Mouse (Mus musculus) embryonic fibroblast, embryonic 13.5 days (primary cell): ENCODE measurements around the gene Sfr1. TPM values are rescaled to one million over a fixed set of nuclear protein-coding genes. Genes with fewer than 3 reads are reported as not detected.

Experiments used
- H3K27ac ChIP-seq: 2 replicates; pipeline ENCODE4 v1.5.1; 2012; ENCODE audit warnings: low read length, control low read depth, inconsistent platforms; ENCODE audit not compliant: insufficient read depth
- H3K4me1 ChIP-seq: 2 replicates; pipeline ENCODE4 v1.6.1; 2011; ENCODE audit warnings: low read length; ENCODE audit not compliant: control insufficient read depth, insufficient read depth
- H3K4me3 ChIP-seq: 2 replicates; pipeline ENCODE4 v1.5.1; 2011; ENCODE audit warnings: mild to moderate bottlenecking, control low read depth, low read length; ENCODE audit not compliant: insufficient read depth
- CTCF ChIP-seq: IDR thresholded peaks from 2 replicates; pipeline ENCODE4 v1.5.1; 2011; ENCODE audit warnings: mild to moderate bottlenecking, control low read depth, low read length, moderate library complexity, borderline replicate concordance; ENCODE audit not compliant: insufficient read depth
- POLR2A ChIP-seq: IDR thresholded peaks from 2 replicates; pipeline ENCODE4 v1.6.1; 2011; ENCODE audit warnings: low read depth, mild to moderate bottlenecking, control low read depth, low read length, moderate library complexity
- polyA plus RNA-seq: library from polyadenylated mRNA; stranded (reverse); fragments of >200 nt; gene quantifications from 2 replicates; pipeline ENCODE4 v1.2.4, GENCODE M21; 2011; ENCODE audit warnings: low read depth; ENCODE audit not compliant: missing spikeins, insufficient read length

Sfr1 gene
- polyA plus RNA-seq, 1 experiment, result 217 TPM

GRCm38 (mm10) chr19:47731931-47732330, 449 bp downstream of the Sfr1 start:
- TF ChIP-seq POLR2A, result no peak
- H3K27ac ChIP-seq, result peak overlapping the region; percentile 88
- peak overlapping the region; percentile 90 for H3K4me3 ChIP-seq
- H3K4me1 ChIP-seq, result peaks cover 7% of the 10 kb centered on the region

GRCm38 (mm10) chr19:47747072-47747471, 15.6 kb downstream of the Sfr1 start:
- H3K27ac ChIP-seq, result no peak overlapping the region
- no peaks in the 10 kb centered on the region for H3K4me1 ChIP-seq
- no peak for TF ChIP-seq POLR2A
- TF ChIP-seq CTCF, result no peak
- no peak overlapping the region for H3K4me3 ChIP-seq

DNA sequence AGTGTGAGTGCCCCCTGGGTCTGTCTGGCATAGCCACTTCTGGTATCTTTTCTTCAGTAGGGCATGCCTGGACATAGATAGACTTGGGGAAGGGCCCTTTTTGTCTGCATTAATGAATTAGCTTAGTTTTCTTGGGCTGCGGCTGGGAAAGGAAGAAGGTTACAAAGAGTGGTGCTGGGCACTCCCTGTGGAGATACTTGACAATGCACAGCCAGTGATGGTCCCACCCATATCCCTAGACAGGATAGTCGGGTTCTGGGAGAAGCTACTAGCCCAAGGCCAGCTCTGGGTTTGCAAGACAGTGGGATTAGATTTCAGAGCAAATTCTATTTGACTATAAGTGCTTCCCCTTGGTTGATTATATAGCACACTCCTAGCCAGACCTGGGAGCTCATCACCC, 17.5 kb downstream of the Sfr1 start:
- Histone ChIP-seq H3K4me3 (no peak overlapping the region), H3K27ac (no peak overlapping the region), H3K4me1 (no peaks in the 10 kb centered on the region)
- TF ChIP-seq POLR2A (no peak), CTCF (no peak)

DNA sequence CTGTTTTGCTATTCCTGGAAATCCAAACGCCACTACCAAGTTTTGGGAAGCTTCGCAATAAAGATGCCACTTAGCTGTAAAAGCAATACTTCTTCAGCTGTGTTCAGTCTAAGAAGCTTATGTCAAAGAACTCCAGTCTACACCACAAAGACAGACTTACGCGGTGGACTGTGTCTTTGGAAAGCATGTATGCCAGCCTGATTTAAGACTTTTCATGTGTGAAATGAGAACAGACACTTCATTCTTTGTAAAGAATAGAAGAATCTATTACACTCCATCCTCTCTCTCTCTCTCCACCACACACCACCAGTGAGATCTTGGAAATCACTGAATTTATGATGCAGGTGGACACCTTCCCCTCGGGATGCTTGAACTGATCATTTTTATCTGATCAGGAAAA, 18.9 kb downstream of the Sfr1 start:
- no peak for TF ChIP-seq CTCF
- no peak for TF ChIP-seq POLR2A
- no peak overlapping the region for H3K27ac ChIP-seq
- no peaks in the 10 kb centered on the region for H3K4me1 ChIP-seq
- H3K4me3 ChIP-seq, result no peak overlapping the region

GRCm38 (mm10) chr19:47752456-47752855, 21.0 kb downstream of the Sfr1 start:
- no peak overlapping the region for H3K27ac ChIP-seq
- TF ChIP-seq POLR2A, result no peak
- TF ChIP-seq CTCF, result no peak
- H3K4me3 ChIP-seq, result no peak overlapping the region
- H3K4me1 ChIP-seq, result no peaks in the 10 kb centered on the region

GRCm38 (mm10) chr19:47753921-47754320, 22.4 kb downstream of the Sfr1 start:
- Histone ChIP-seq H3K4me3 (no peak overlapping the region), H3K4me1 (no peaks in the 10 kb centered on the region), H3K27ac (no peak overlapping the region)
- TF ChIP-seq POLR2A, result no peak
- no peak for TF ChIP-seq CTCF

DNA sequence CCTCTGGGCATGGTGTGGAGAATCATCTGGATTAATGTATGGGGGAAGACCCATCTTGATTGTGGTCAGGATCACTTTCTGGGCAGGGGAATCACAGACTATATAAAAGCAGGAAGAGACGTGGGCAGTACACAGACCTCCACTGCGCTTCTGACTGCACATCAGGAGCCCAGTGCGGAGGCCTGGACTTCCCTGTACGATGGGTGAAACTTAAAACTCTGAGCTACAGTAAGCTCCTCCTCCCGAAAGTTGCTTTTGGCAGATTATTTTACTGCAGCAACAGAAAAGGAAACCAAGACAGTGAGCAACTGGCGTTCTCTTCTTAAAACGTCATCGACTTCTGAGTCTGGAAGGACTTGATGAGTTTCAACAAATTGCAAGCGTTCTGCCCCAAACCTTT, 23.4 kb downstream of the Sfr1 start:
- Histone ChIP-seq H3K4me3 (no peak overlapping the region), H3K27ac (no peak overlapping the region)
- no peak for TF ChIP-seq CTCF
- TF ChIP-seq POLR2A, result no peak

GRCm38 (mm10) chr19:47755625-47756024, 24.1 kb downstream of the Sfr1 start:
- TF ChIP-seq CTCF (no peak), POLR2A (no peak)
- H3K4me3 ChIP-seq, result no peak overlapping the region
- no peak overlapping the region for H3K27ac ChIP-seq
- no peaks in the 10 kb centered on the region for H3K4me1 ChIP-seq

More for the DNA sequence above, 23.4 kb downstream of the Sfr1 start:
- no peaks in the 10 kb centered on the region for H3K4me1 ChIP-seq

- Histone ChIP-seq H3K4me1 (no peaks in the 10 kb centered on the region), H3K4me3 (no peak overlapping the region), H3K27ac (no peak overlapping the region)
- no peak for TF ChIP-seq CTCF
- no peak for TF ChIP-seq POLR2A
These were observed 46.4 kb downstream of the Sfr1 start for GRCm38 (mm10) chr19:47777847-47778246.

GRCm38 (mm10) chr19:47780145-47780544, 48.7 kb downstream of the Sfr1 start:
- TF ChIP-seq CTCF, result no peak
- no peak for TF ChIP-seq POLR2A
- Histone ChIP-seq H3K4me3 (no peak overlapping the region), H3K4me1 (no peaks in the 10 kb centered on the region), H3K27ac (no peak overlapping the region)

GRCm38 (mm10) chr19:47780972-47781371, 49.5 kb downstream of the Sfr1 start:
- TF ChIP-seq CTCF (no peak), POLR2A (no peak)
- Histone ChIP-seq H3K4me3 (no peak overlapping the region), H3K4me1 (no peaks in the 10 kb centered on the region), H3K27ac (no peak overlapping the region)
